Comparison of ENCODE assay signal across 7 mouse cellular contexts in genomic region chr11:115747351-115747750, GRCm38 (mm10). TPM values are rescaled to one million over a fixed set of nuclear protein-coding genes. Genes with fewer than 3 reads are reported as not detected.
DNase-seq lines count a peak whose midpoint lies in the region; ATAC-seq and TF ChIP-seq lines count a peak whose summit lies in the region.

No protein-coding gene starts in this region.

- TF ChIP-seq CTCF in kidney, adult 2 months (conservative IDR thresholded peaks at IDR 0.05; ENCODE audit: insufficient read depth, insufficient read length, low read depth, low read length) = no peak

- peak overlapping the region; percentile 17 for H3K4me3 ChIP-seq in hindbrain, embryonic 14.5 days (replicated peaks; ENCODE audit: low read length)
- H3K4me3 ChIP-seq in midbrain, embryonic 14.5 days (replicated peaks; ENCODE audit: low read depth, low read length) = no peak overlapping the region
- H3K4me3 ChIP-seq in kidney, adult 2 months (ENCODE audit: insufficient read depth, low read depth, low read length) = no peak overlapping the region

- no peak overlapping the region for H3K27ac ChIP-seq in hindbrain, embryonic 14.5 days
- no peak overlapping the region for H3K27ac ChIP-seq in midbrain, embryonic 14.5 days (replicated peaks; ENCODE audit: low read depth, low read length)
- no peak overlapping the region for H3K27ac ChIP-seq in kidney, adult 2 months (ENCODE audit: insufficient read depth, low read depth, low read length)

- peak overlapping the region; percentile 40 for H3K4me2 ChIP-seq in hindbrain, embryonic 14.5 days (replicated peaks)
- H3K4me2 ChIP-seq in midbrain, embryonic 14.5 days (ENCODE audit: low read length) = peak overlapping the region; percentile 38

- WGBS in hindbrain, embryonic 14.5 days = 15% methylated on average over 8 of the region's 15 CpGs
- 20% methylated on average over 11 of the region's 15 CpGs for WGBS in midbrain, embryonic 14.5 days
- WGBS in kidney, adult 2 months = 14% methylated on average over 15 of the region's 15 CpGs

- ATAC-seq in CD4-positive, CD25-positive, alpha-beta regulatory T cell, adult 4 months = peak; percentile 35
- no peak for ATAC-seq in hindbrain, embryonic 14.5 days (ENCODE audit: low FRiP score)
- ATAC-seq in midbrain, embryonic 14.5 days (ENCODE audit: low FRiP score, low TSS enrichment) = no peak
- ATAC-seq in frontal cortex, adult (ENCODE audit: low TSS enrichment) = no peak

- H3K27me3 ChIP-seq in hindbrain, embryonic 14.5 days (ENCODE audit: control insufficient read depth, insufficient read depth, low read length) = no peaks in the 10 kb centered on the region
- H3K27me3 ChIP-seq in midbrain, embryonic 14.5 days (ENCODE audit: control insufficient read depth, insufficient read depth, low read length) = no peaks in the 10 kb centered on the region
- H3K27me3 ChIP-seq in kidney, adult 2 months (replicated peaks; ENCODE audit: control insufficient read depth, insufficient read depth, low read length) = no peaks in the 10 kb centered on the region

- no peaks in the 10 kb centered on the region for H3K4me1 ChIP-seq in hindbrain, embryonic 14.5 days (replicated peaks; ENCODE audit: control insufficient read depth, insufficient read depth, low read length)
- H3K4me1 ChIP-seq in midbrain, embryonic 14.5 days (ENCODE audit: control insufficient read depth, insufficient read depth, low read length) = no peaks in the 10 kb centered on the region
- no peaks in the 10 kb centered on the region for H3K4me1 ChIP-seq in kidney, adult 2 months (ENCODE audit: control insufficient read depth, insufficient read depth, low read length)

- H3K36me3 ChIP-seq in hindbrain, embryonic 14.5 days (replicated peaks; ENCODE audit: control insufficient read depth, insufficient read depth) = no peaks in the 10 kb centered on the region
- no peaks in the 10 kb centered on the region for H3K36me3 ChIP-seq in midbrain, embryonic 14.5 days (ENCODE audit: control insufficient read depth, insufficient read depth, low read length)
- no peaks in the 10 kb centered on the region for H3K36me3 ChIP-seq in kidney, adult 2 months (ENCODE audit: control insufficient read depth, insufficient read depth, low read length)

- no peaks in the 10 kb centered on the region for H3K9me3 ChIP-seq in hindbrain, embryonic 14.5 days (ENCODE audit: control insufficient read depth, low read length)
- H3K9me3 ChIP-seq in midbrain, embryonic 14.5 days (ENCODE audit: control insufficient read depth, low read length) = no peaks in the 10 kb centered on the region

- TF ChIP-seq POLR2A in kidney, adult 2 months (IDR thresholded peaks at IDR 0.05; ENCODE audit: low read depth, low read length) = no peak

- DNase-seq in MN1 (ENCODE audit: low spot score) = peak; percentile 21
- no peak for DNase-seq in hindbrain, embryonic 14.5 days (ENCODE audit: low spot score)
- peak; percentile 37 for DNase-seq in midbrain, embryonic 14.5 days
- no peak for DNase-seq in spleen, postnatal 14 days (ENCODE audit: low spot score in 2 of 2)
- no peak for DNase-seq in kidney, adult 2 months

- H3K9ac ChIP-seq in hindbrain, embryonic 14.5 days = no peak overlapping the region
- H3K9ac ChIP-seq in midbrain, embryonic 14.5 days (replicated peaks; ENCODE audit: low read length) = no peak overlapping the region; the same call in 1 of the 2 replicates

RNA-seq across cellular contexts. Expression of gene Tmem94, which starts 17.9 kb away (rescaled TPM):
- 10 to 100 TPM in 1 of 2 experiments, 1 to 10 TPM in 1; 8.5 to 17.5 TPM for polyA plus RNA-seq in CD4-positive, CD25-positive, alpha-beta regulatory T cell, adult 4 months (2017; shearing (Covaris generic))
- polyA plus RNA-seq in hindbrain, embryonic 14.5 days (2014; fragmentation: Nextera tagmentation; extraction: Ambion mirVana) = 17.3 and 20.8 TPM in 2 replicates
- 15.2 and 20.9 TPM in 2 replicates for polyA plus RNA-seq in midbrain, embryonic 14.5 days (2014; fragmentation: Nextera tagmentation; extraction: Ambion mirVana)
- polyA plus RNA-seq in kidney, adult 2 months (2012; rRNA removed) = 77.1 and 97.8 TPM in 2 replicates

RNA-seq across cellular contexts. Expression of gene Grb2, which starts 39.0 kb away (rescaled TPM):
- polyA plus RNA-seq in CD4-positive, CD25-positive, alpha-beta regulatory T cell, adult 4 months (2017; shearing (Covaris generic)) = 10 to 100 TPM; 28.8 to 30.9 TPM
- 121 and 139 TPM in 2 replicates for polyA plus RNA-seq in hindbrain, embryonic 14.5 days (2014; fragmentation: Nextera tagmentation; extraction: Ambion mirVana)
- polyA plus RNA-seq in midbrain, embryonic 14.5 days (2014; fragmentation: Nextera tagmentation; extraction: Ambion mirVana) = 113 and 135 TPM in 2 replicates
- polyA plus RNA-seq in kidney, adult 2 months (2012; rRNA removed) = 34.1 and 42.6 TPM in 2 replicates

Comparison
In these comparisons a context has a peak if more than half of its experiments do, and no peak if none do; other contexts are left out.
1. DNase-seq: peak in MN1 (single experiment) and midbrain, embryonic 14.5 days (single experiment); none in hindbrain, embryonic 14.5 days (single experiment), spleen, postnatal 14 days (0 of 2) and kidney, adult 2 months (single experiment).